Mouse (Mus musculus) ES-E14 (cell line): ENCODE data around the gene Nub1.
"Not testable (repeated sequence)": the region's sequence is repeated elsewhere in the genome, so short reads cannot be mapped to it uniquely, and the experiment has no call there.

Experiments used
- CHD2 ChIP-seq: IDR thresholded peaks from 2 replicates; pipeline ENCODE4 v1.6.1; 2014; ENCODE audit warnings: mild to moderate bottlenecking, low read depth, low read length, inconsistent platforms
- HCFC1 ChIP-seq: IDR thresholded peaks from 2 replicates; pipeline ENCODE4 v1.6.1; 2012; ENCODE audit warnings: low read length, inconsistent platforms, borderline replicate concordance; ENCODE audit not compliant: insufficient read depth
- MAFK ChIP-seq: IDR thresholded peaks from 2 replicates; pipeline ENCODE4 v1.6.1; 2014; ENCODE audit warnings: mild to moderate bottlenecking, low read depth, low read length, inconsistent platforms; ENCODE audit not compliant: insufficient read depth
- ZC3H11A ChIP-seq: IDR thresholded peaks from 2 replicates; pipeline ENCODE4 v1.6.1; 2012; ENCODE audit warnings: low read depth, mild to moderate bottlenecking, inconsistent platforms, low read length, borderline replicate concordance
- ZNF384 ChIP-seq: IDR thresholded peaks from 2 replicates; pipeline ENCODE4 v1.6.1; 2012; ENCODE audit warnings: low read depth, low read length, inconsistent platforms

DNA sequence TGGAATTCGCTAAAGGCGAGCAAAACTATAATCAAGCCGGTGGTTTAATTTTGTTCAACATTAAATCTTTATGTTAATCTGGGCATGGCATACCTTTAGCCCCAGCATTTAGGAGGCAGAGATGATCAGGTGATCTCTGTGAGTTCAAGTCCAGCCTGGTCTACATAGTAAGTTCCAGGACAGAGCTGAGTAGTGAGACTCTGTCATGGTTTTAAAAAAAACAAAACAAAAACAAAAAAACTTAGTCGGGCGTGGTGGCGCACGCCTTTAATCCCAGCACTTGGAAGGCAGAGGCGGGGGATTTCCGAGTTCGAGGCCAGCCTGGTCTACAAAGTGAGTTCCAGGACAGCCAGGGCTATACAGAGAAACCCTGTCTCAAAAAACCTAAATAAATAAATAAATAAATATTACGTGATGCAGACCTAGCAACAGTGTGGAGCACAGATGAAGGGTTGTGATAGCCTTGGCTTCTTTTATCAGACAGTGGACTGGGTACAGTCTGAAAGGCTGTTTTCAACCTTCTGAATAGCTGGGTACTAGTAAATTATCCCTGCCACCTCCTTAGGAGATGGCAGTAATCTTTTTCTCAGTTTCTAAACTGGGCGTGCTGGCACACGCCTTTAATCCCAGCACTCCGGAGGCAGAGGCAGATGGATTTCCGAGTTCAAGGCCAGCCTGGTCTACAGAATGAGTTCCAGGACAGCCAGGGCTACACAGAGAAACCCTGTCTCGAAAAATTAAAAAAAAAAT lies 1.5 kb downstream of the Nub1 start:
- TF ChIP-seq MAFK, ZC3H11A, CHD2, ZNF384, HCFC1: not testable (repeated sequence)
